Mouse (Mus musculus) kidney, adult 2 months (tissue): Measurements from ENCODE around the gene Mocs3.

Source experiments
- CTCF ChIP-seq: fragments of 200-500 bp; conservative IDR thresholded peaks from 2 replicates; pipeline ENCODE4 v1.5.1; 2011; ENCODE audit warnings: low read depth, mild to moderate bottlenecking, control low read depth, low read length, moderate library complexity, mixed read lengths; ENCODE audit not compliant: insufficient read depth, insufficient read length
- POLR2A ChIP-seq: fragments of 200-500 bp; IDR thresholded peaks from one replicate; pipeline ENCODE4 v1.6.1; 2011; ENCODE audit warnings: low read depth, low read length, control low read depth

GRCm38 (mm10) chr2:168199476-168199875, 30.9 kb upstream of the Mocs3 start:
- TF ChIP-seq CTCF = no peak
- TF ChIP-seq POLR2A = no peak
